Mouse (Mus musculus): Measurements from ENCODE around the gene Mlxip.

Mlxip gene

GRCm38 (mm10) chr5:123427556-123427955, 33.0 kb downstream of the Mlxip start:
- in situ Hi-C loops (cut with MboI; ENCODE audit: low sequenced_read_pairs): no loop called here

- in situ Hi-C loops (cut with MboI; ENCODE audit: low sequenced_read_pairs): no loop called here
Observed at GRCm38 (mm10) chr5:123431524-123432304, 37.1 kb downstream of the Mlxip start.

- in situ Hi-C loops (cut with MboI; ENCODE audit: low sequenced_read_pairs): no loop called here
Observed at GRCm38 (mm10) chr5:123432305-123432874, 37.8 kb downstream of the Mlxip start.

GRCm38 (mm10) chr5:123436071-123436779, 41.6 kb downstream of the Mlxip start:
- in situ Hi-C loops (cut with MboI; ENCODE audit: low sequenced_read_pairs): no loop called here

GRCm38 (mm10) chr5:123436780-123437175, 42.2 kb downstream of the Mlxip start:
- in situ Hi-C loops (cut with MboI; ENCODE audit: low sequenced_read_pairs): no loop called here

GRCm38 (mm10) chr5:123438381-123438780, 43.8 kb downstream of the Mlxip start:
- in situ Hi-C loops (cut with MboI; ENCODE audit: low sequenced_read_pairs): no loop called here

GRCm38 (mm10) chr5:123439312-123439711, 44.7 kb downstream of the Mlxip start:
- in situ Hi-C loops (cut with MboI; ENCODE audit: low sequenced_read_pairs): no loop called here

GRCm38 (mm10) chr5:123439941-123440340, 45.3 kb downstream of the Mlxip start:
- in situ Hi-C loops (cut with MboI; ENCODE audit: low sequenced_read_pairs): no loop called here

- in situ Hi-C loops (cut with MboI; ENCODE audit: low sequenced_read_pairs): no loop called here
Observed at GRCm38 (mm10) chr5:123440664-123441063, 46.1 kb downstream of the Mlxip start.

GRCm38 (mm10) chr5:123442283-123442682, 47.7 kb downstream of the Mlxip start:
- in situ Hi-C loops (cut with MboI; ENCODE audit: low sequenced_read_pairs): no loop called here

GRCm38 (mm10) chr5:123444069-123444468, 49.5 kb downstream of the Mlxip start:
- in situ Hi-C loops (cut with MboI; ENCODE audit: low sequenced_read_pairs): no loop called here

GRCm38 (mm10) chr5:123444849-123445334, 50.3 kb downstream of the Mlxip start:
- in situ Hi-C loops (cut with MboI; ENCODE audit: low sequenced_read_pairs): no loop called here

GRCm38 (mm10) chr5:123451886-123452285, 57.3 kb downstream of the Mlxip start:
- in situ Hi-C loops (cut with MboI; ENCODE audit: low sequenced_read_pairs): no loop called here

- in situ Hi-C loops (cut with MboI; ENCODE audit: low sequenced_read_pairs): no loop called here
Observed at GRCm38 (mm10) chr5:123461420-123461819, 66.8 kb downstream of the Mlxip start.

GRCm38 (mm10) chr5:123464638-123465037, 70.0 kb downstream of the Mlxip start:
- in situ Hi-C loops (cut with MboI; ENCODE audit: low sequenced_read_pairs): no loop called here

GRCm38 (mm10) chr5:123470784-123471400, 76.3 kb downstream of the Mlxip start:
- in situ Hi-C loops (cut with MboI; ENCODE audit: low sequenced_read_pairs): no loop called here

GRCm38 (mm10) chr5:123473817-123474216, 79.2 kb downstream of the Mlxip start:
- in situ Hi-C loops (cut with MboI; ENCODE audit: low sequenced_read_pairs): no loop called here

GRCm38 (mm10) chr5:123487659-123488395, 93.2 kb downstream of the Mlxip start:
- in situ Hi-C loops (cut with MboI; ENCODE audit: low sequenced_read_pairs): no loop called here

GRCm38 (mm10) chr5:123489112-123489785, 94.7 kb downstream of the Mlxip start, which contains the start of the genes Lrrc43 and Il31:
Gene Lrrc43, plus strand, starts transcription at chr5:123489305.
Gene Il31, minus strand, starts transcription at chr5:123489489.
- in situ Hi-C loops (cut with MboI; ENCODE audit: low sequenced_read_pairs): no loop called here

GRCm38 (mm10) chr5:123489935-123490334, 95.3 kb downstream of the Mlxip start:
- in situ Hi-C loops (cut with MboI; ENCODE audit: low sequenced_read_pairs): no loop called here

Data from CH12F3 (cell line).